Mouse (Mus musculus) thymus, postnatal 14 days (tissue): ENCODE data around the gene Nkx2-3.
A peak's percentile ranks its signal among the peaks of the same experiment; 100 is the strongest.

Experiments used
- DNase-seq: peaks from one replicate; pipeline ENCODE4 v3.0.0; 2021

Gene Nkx2-3

GRCm38 (mm10) chr19:43612051-43612450, at the start of gene Nkx2-3:
Gene Nkx2-3, plus strand, starts transcription at chr19:43612325.
- DNase-seq: peak; percentile 34

- DNase-seq: no peak
These were observed 49.0 kb upstream of the Nkx2-3 start for GRCm38 (mm10) chr19:43563166-43563565.

- no peak for DNase-seq
These were observed 43.8 kb upstream of the Nkx2-3 start for GRCm38 (mm10) chr19:43568298-43568697.

- DNase-seq: no peak
These were observed 43.0 kb upstream of the Nkx2-3 start for GRCm38 (mm10) chr19:43569133-43569532.

- peak; percentile 77 for DNase-seq
These were observed 41.0 kb upstream of the Nkx2-3 start for GRCm38 (mm10) chr19:43570831-43571790.

- no peak for DNase-seq
These were observed 32.9 kb upstream of the Nkx2-3 start for GRCm38 (mm10) chr19:43579081-43579796.

GRCm38 (mm10) chr19:43581185-43581584, 30.9 kb upstream of the Nkx2-3 start:
- no peak for DNase-seq

- DNase-seq: no peak
These were observed 28.9 kb upstream of the Nkx2-3 start for GRCm38 (mm10) chr19:43583192-43583591.

- no peak for DNase-seq
These were observed 28.5 kb upstream of the Nkx2-3 start for GRCm38 (mm10) chr19:43583595-43583994.

- DNase-seq: peak; percentile 16
These were observed 27.3 kb upstream of the Nkx2-3 start for GRCm38 (mm10) chr19:43584788-43585187.

GRCm38 (mm10) chr19:43592026-43592425, 20.1 kb upstream of the Nkx2-3 start:
- DNase-seq: no peak

- no peak for DNase-seq
These were observed 15.1 kb upstream of the Nkx2-3 start for GRCm38 (mm10) chr19:43596981-43597380.

GRCm38 (mm10) chr19:43598741-43599660, 13.1 kb upstream of the Nkx2-3 start:
- no peak for DNase-seq

- DNase-seq: no peak
These were observed 12.2 kb upstream of the Nkx2-3 start for GRCm38 (mm10) chr19:43599776-43600544.

- DNase-seq: no peak
These were observed 11.4 kb upstream of the Nkx2-3 start for GRCm38 (mm10) chr19:43600545-43601331.

- no peak for DNase-seq
These were observed 10.7 kb upstream of the Nkx2-3 start for GRCm38 (mm10) chr19:43601440-43601839.

GRCm38 (mm10) chr19:43601996-43602590, 10.0 kb upstream of the Nkx2-3 start:
- DNase-seq: no peak

- no peak for DNase-seq
These were observed 8.6 kb upstream of the Nkx2-3 start for GRCm38 (mm10) chr19:43603521-43603920.

- DNase-seq: no peak
These were observed 7.5 kb upstream of the Nkx2-3 start for GRCm38 (mm10) chr19:43604492-43605120.
